16 mouse cellular contexts compared by ENCODE assay signal in genomic region chr9:121505346-121505745, GRCm38 (mm10). TPM values are rescaled to one million over a fixed set of nuclear protein-coding genes. Genes with fewer than 3 reads are reported as not detected.
DNase-seq lines count a peak whose midpoint lies in the region; ATAC-seq lines count a peak whose summit lies in the region.
"Had no signal": no experiment of that assay in that cellular context is flagged by ENCODE, and none has a peak within 500 bp of the region (broad histone marks: within the 10 kb centered on the region; RNA-seq: fewer than 3 reads in every experiment).

No protein-coding gene starts in this region.

- ATAC-seq in forebrain, embryonic 14.5 days = no peak
- no peak for ATAC-seq in hindbrain, embryonic 12.5 days (ENCODE audit: low FRiP score)
- no peak for ATAC-seq in megakaryocyte-erythroid progenitor cell, adult 5-6 weeks (replicated peaks; ENCODE audit: low FRiP score, low TSS enrichment, poor library complexity, severe bottlenecking)
- ATAC-seq in midbrain, embryonic 16.5 days = no peak
- ATAC-seq: activated CD4-positive, CD25-positive, alpha-beta regulatory T cell, adult 4 months; hindbrain, postnatal 0 days had no signal

- no peak overlapping the region for H3K4me2 ChIP-seq in forebrain, embryonic 14.5 days (ENCODE audit: low read length)
- H3K4me2 ChIP-seq in hindbrain, embryonic 12.5 days (replicated peaks) = no peak overlapping the region
- no peak overlapping the region for H3K4me2 ChIP-seq in midbrain, embryonic 16.5 days (ENCODE audit: low read length)
- H3K4me2 ChIP-seq: heart, embryonic 15.5 days; liver, embryonic 11.5 days; stomach, embryonic 15.5 days had no signal

- no peak overlapping the region for H3K9ac ChIP-seq in forebrain, embryonic 14.5 days (ENCODE audit: low read length)
- H3K9ac ChIP-seq in hindbrain, embryonic 12.5 days = no peak overlapping the region
- H3K9ac ChIP-seq in midbrain, embryonic 16.5 days (ENCODE audit: low read depth, low read length) = no peak overlapping the region
- H3K9ac ChIP-seq: heart, embryonic 15.5 days; stomach, embryonic 15.5 days had no signal

- no peaks in the 10 kb centered on the region for H3K4me1 ChIP-seq in forebrain, embryonic 14.5 days (ENCODE audit: control insufficient read depth, insufficient read depth, low read length)
- no peaks in the 10 kb centered on the region for H3K4me1 ChIP-seq in forebrain, embryonic 10.5 days
- no peaks in the 10 kb centered on the region for H3K4me1 ChIP-seq in hindbrain, embryonic 12.5 days
- no peaks in the 10 kb centered on the region for H3K4me1 ChIP-seq in midbrain, embryonic 16.5 days (ENCODE audit: control insufficient read depth, insufficient read depth, low read length)
- H3K4me1 ChIP-seq: heart, embryonic 15.5 days; stomach, embryonic 15.5 days had no signal

- H3K9me3 ChIP-seq in forebrain, embryonic 14.5 days (replicated peaks; ENCODE audit: control insufficient read depth, low read length) = no peaks in the 10 kb centered on the region
- no peaks in the 10 kb centered on the region for H3K9me3 ChIP-seq in forebrain, embryonic 10.5 days
- H3K9me3 ChIP-seq in hindbrain, embryonic 12.5 days (replicated peaks) = no peaks in the 10 kb centered on the region
- H3K9me3 ChIP-seq in midbrain, embryonic 16.5 days (replicated peaks; ENCODE audit: control insufficient read depth, low read length, poor library complexity, severe bottlenecking) = no peaks in the 10 kb centered on the region
- H3K9me3 ChIP-seq: heart, embryonic 15.5 days; stomach, embryonic 15.5 days had no signal

- H3K27ac ChIP-seq in forebrain, embryonic 14.5 days (ENCODE audit: low read depth, low read length) = no peak overlapping the region
- H3K27ac ChIP-seq in forebrain, embryonic 10.5 days = no peak overlapping the region
- H3K27ac ChIP-seq in hindbrain, embryonic 12.5 days = no peak overlapping the region
- H3K27ac ChIP-seq in midbrain, embryonic 16.5 days (ENCODE audit: low read length) = no peak overlapping the region
- H3K27ac ChIP-seq: heart, embryonic 15.5 days; hindbrain, postnatal 0 days; kidney, postnatal 0 days; stomach, embryonic 15.5 days had no signal

- WGBS in forebrain, embryonic 14.5 days = 86% methylated on average over 8 of the region's 8 CpGs
- WGBS in forebrain, embryonic 10.5 days = 94% methylated on average over 8 of the region's 8 CpGs
- whole genome bisulfite sequencing in hindbrain, embryonic 12.5 days = 88% methylated on average over 8 of the region's 8 CpGs
- 93% methylated on average over 8 of the region's 8 CpGs for WGBS in midbrain, embryonic 16.5 days

- H3K36me3 ChIP-seq in forebrain, embryonic 14.5 days (ENCODE audit: control insufficient read depth, insufficient read depth, low read length) = no peaks in the 10 kb centered on the region
- H3K36me3 ChIP-seq in forebrain, embryonic 10.5 days (replicated peaks) = no peaks in the 10 kb centered on the region
- H3K36me3 ChIP-seq in hindbrain, embryonic 12.5 days = no peaks in the 10 kb centered on the region
- H3K36me3 ChIP-seq in midbrain, embryonic 16.5 days (ENCODE audit: control insufficient read depth, insufficient read depth, low read length) = no peaks in the 10 kb centered on the region
- H3K36me3 ChIP-seq: heart, embryonic 15.5 days; stomach, embryonic 15.5 days had no signal

- DNase-seq in forebrain, embryonic 14.5 days (ENCODE audit: low spot score) = peak; percentile 63
- no peak for DNase-seq in forebrain, embryonic 10.5 days (ENCODE audit: extremely low spot score, low spot score)
- peak; percentile 28 to 33 for DNase-seq in cerebellum, postnatal 25 days
- DNase-seq in layer of hippocampus, postnatal 25 days (ENCODE audit: extremely low spot score in 1 of 2, low spot score in 1 of 2) = peak; percentile 46 to 48
- DNase-seq in right cerebral cortex, postnatal 14 days = peak; percentile 58
- DNase-seq: lung, postnatal 4 days had no signal

- no peak overlapping the region for H3K4me3 ChIP-seq in forebrain, embryonic 14.5 days (ENCODE audit: low read depth, low read length)
- no peak overlapping the region for H3K4me3 ChIP-seq in forebrain, embryonic 10.5 days
- H3K4me3 ChIP-seq in hindbrain, embryonic 12.5 days = no peak overlapping the region
- no peak overlapping the region for H3K4me3 ChIP-seq in midbrain, embryonic 16.5 days (ENCODE audit: low read depth, low read length)
- H3K4me3 ChIP-seq: heart, embryonic 15.5 days; myocyte; stomach, embryonic 15.5 days had no signal

- H3K27me3 ChIP-seq in forebrain, embryonic 14.5 days (replicated peaks; ENCODE audit: control insufficient read depth, insufficient read depth, low read length) = no peaks in the 10 kb centered on the region
- H3K27me3 ChIP-seq in forebrain, embryonic 10.5 days (ENCODE audit: poor library complexity, severe bottlenecking) = no peaks in the 10 kb centered on the region
- no peaks in the 10 kb centered on the region for H3K27me3 ChIP-seq in hindbrain, embryonic 12.5 days
- no peaks in the 10 kb centered on the region for H3K27me3 ChIP-seq in midbrain, embryonic 16.5 days (ENCODE audit: control insufficient read depth, insufficient read depth, low read depth, low read length)
- H3K27me3 ChIP-seq: heart, embryonic 15.5 days; stomach, embryonic 15.5 days had no signal

RNA-seq across cellular contexts. Expression of gene Cck, which starts 9.9 kb away (rescaled TPM):
- 27.1 and 30.2 TPM in 2 replicates for polyA plus RNA-seq in forebrain, embryonic 14.5 days (2014; fragmentation: Nextera tagmentation; extraction: Ambion mirVana)
- polyA plus RNA-seq in forebrain, embryonic 10.5 days (2016; fragmentation: Nextera tagmentation; extraction: Ambion mirVana) = 0.64 and 0.66 TPM in 2 replicates
- 100 to 1,000 TPM; 681 to 734 TPM for total RNA-seq in layer of hippocampus, postnatal 25 days (2021)
- polyA plus RNA-seq in hindbrain, embryonic 12.5 days (2016; fragmentation: Nextera tagmentation; extraction: Ambion mirVana) = 0.88 and 1.2 TPM in 2 replicates
- not detected in 2 replicates for total RNA-seq in megakaryocyte-erythroid progenitor cell, adult 5-6 weeks (2014; fragmentation: Nextera tagmentation)
- not detected in 2 replicates for total RNA-seq in megakaryocyte-erythroid progenitor cell, adult 5-6 weeks (2017)
- 26.5 and 41.5 TPM in 2 replicates for polyA plus RNA-seq in midbrain, embryonic 16.5 days (2015; fragmentation: Nextera tagmentation; extraction: Ambion mirVana)
- polyA plus RNA-seq: activated CD4-positive, CD25-positive, alpha-beta regulatory T cell, adult 4 months had no signal

Comparison
In these comparisons a context has a peak if more than half of its experiments do, and no peak if none do; other contexts are left out.
1. RNA of gene Cck, which starts 9.9 kb away (polyA plus RNA-seq): 26.5 to 41.5 TPM in midbrain, embryonic 16.5 days and 27.1 to 30.2 TPM in forebrain, embryonic 14.5 days; 0.88 to 1.2 TPM in hindbrain, embryonic 12.5 days and 0.64 to 0.66 TPM in forebrain, embryonic 10.5 days; every median in the first group is over 10 times any median in the second.